Mouse (Mus musculus): ENCODE results near the gene Frmpd3. TPM values are rescaled to one million over a fixed set of nuclear protein-coding genes. Genes with fewer than 3 reads are reported as not detected.

Gene Frmpd3
- polyA plus RNA-seq, 1 experiment from 2014 or later = 0.04 TPM

- DNase-seq (no peak), ATAC-seq (ENCODE audit: insufficient read depth) (no peak)
- Histone ChIP-seq H3K9me3 (ENCODE audit: low read depth, low read length) (no peaks in the 10 kb centered on the region), H3K36me3 (ENCODE audit: insufficient read depth) (no peaks in the 10 kb centered on the region), H3K4me3 (ENCODE audit: low read depth, low read length) (no peak overlapping the region), H3K4me1 (ENCODE audit: insufficient read depth) (no peaks in the 10 kb centered on the region), H3K27ac (ENCODE audit: low read depth) (no peak overlapping the region), H3K4me2 (no peak overlapping the region), H3K9ac (no peak overlapping the region), H3K27me3 (ENCODE audit: insufficient read depth, low read length) (no peaks in the 10 kb centered on the region)
- TF ChIP-seq CTCF (IDR thresholded peaks at IDR 0.05; ENCODE audit: low read depth) = no peak
- WGBS = 27% methylated on average over 4 of the region's 4 CpGs
Measured at GRCm38 (mm10) chrX:140375628-140376027, 33.6 kb downstream of the Frmpd3 start.

GRCm38 (mm10) chrX:140399986-140400385 is 57.9 kb downstream of the Frmpd3 start:
- ATAC-seq (ENCODE audit: insufficient read depth) (no peak), DNase-seq (no peak)
- H3K27me3 ChIP-seq (ENCODE audit: insufficient read depth, low read length) = no peaks in the 10 kb centered on the region
- H3K9ac ChIP-seq = no peak overlapping the region
- no peak overlapping the region for H3K4me3 ChIP-seq (ENCODE audit: low read depth, low read length)
- no peak overlapping the region for H3K27ac ChIP-seq (ENCODE audit: low read depth)
- no peaks in the 10 kb centered on the region for H3K4me1 ChIP-seq (ENCODE audit: insufficient read depth)
- 55% methylated on average over 3 of the region's 3 CpGs for WGBS
- H3K36me3 ChIP-seq (ENCODE audit: insufficient read depth) = no peaks in the 10 kb centered on the region
- no peak overlapping the region for H3K4me2 ChIP-seq
- H3K9me3 ChIP-seq (ENCODE audit: low read depth, low read length) = no peaks in the 10 kb centered on the region
- no peak for TF ChIP-seq CTCF (IDR thresholded peaks at IDR 0.05; ENCODE audit: low read depth)

- peak; percentile 32; the same call in 1 of the 2 replicates for TF ChIP-seq CTCF (IDR thresholded peaks at IDR 0.05; ENCODE audit: low read depth)
- ATAC-seq (ENCODE audit: insufficient read depth) (no peak), DNase-seq (peak; percentile 1)
- Histone ChIP-seq H3K9me3 (ENCODE audit: low read depth, low read length) (no peaks in the 10 kb centered on the region), H3K36me3 (ENCODE audit: insufficient read depth) (no peaks in the 10 kb centered on the region), H3K9ac (no peak overlapping the region), H3K4me3 (ENCODE audit: low read depth, low read length) (no peak overlapping the region), H3K4me1 (ENCODE audit: insufficient read depth) (no peaks in the 10 kb centered on the region), H3K27ac (ENCODE audit: low read depth) (no peak overlapping the region), H3K4me2 (no peak overlapping the region), H3K27me3 (ENCODE audit: insufficient read depth, low read length) (no peaks in the 10 kb centered on the region)
- WGBS = 53% methylated on average over 4 of the region's 4 CpGs
Measured at GRCm38 (mm10) chrX:140402904-140403303, 60.8 kb downstream of the Frmpd3 start.

- H3K4me1 ChIP-seq (ENCODE audit: insufficient read depth) = no peaks in the 10 kb centered on the region
- no peak for TF ChIP-seq CTCF (IDR thresholded peaks at IDR 0.05; ENCODE audit: low read depth)
- H3K9ac ChIP-seq = no peak overlapping the region
- ATAC-seq (ENCODE audit: insufficient read depth) = no peak
- H3K27me3 ChIP-seq (ENCODE audit: insufficient read depth, low read length) = no peaks in the 10 kb centered on the region
- no peak overlapping the region for H3K4me2 ChIP-seq
- peak; percentile 1 for DNase-seq
- H3K4me3 ChIP-seq (ENCODE audit: low read depth, low read length) = no peak overlapping the region
- no peaks in the 10 kb centered on the region for H3K9me3 ChIP-seq (ENCODE audit: low read depth, low read length)
- no peak overlapping the region for H3K27ac ChIP-seq (ENCODE audit: low read depth)
- H3K36me3 ChIP-seq (ENCODE audit: insufficient read depth) = no peaks in the 10 kb centered on the region
- 22% methylated on average over 4 of the region's 4 CpGs for WGBS
Measured at GRCm38 (mm10) chrX:140406079-140406478, 64.0 kb downstream of the Frmpd3 start.

DNA sequence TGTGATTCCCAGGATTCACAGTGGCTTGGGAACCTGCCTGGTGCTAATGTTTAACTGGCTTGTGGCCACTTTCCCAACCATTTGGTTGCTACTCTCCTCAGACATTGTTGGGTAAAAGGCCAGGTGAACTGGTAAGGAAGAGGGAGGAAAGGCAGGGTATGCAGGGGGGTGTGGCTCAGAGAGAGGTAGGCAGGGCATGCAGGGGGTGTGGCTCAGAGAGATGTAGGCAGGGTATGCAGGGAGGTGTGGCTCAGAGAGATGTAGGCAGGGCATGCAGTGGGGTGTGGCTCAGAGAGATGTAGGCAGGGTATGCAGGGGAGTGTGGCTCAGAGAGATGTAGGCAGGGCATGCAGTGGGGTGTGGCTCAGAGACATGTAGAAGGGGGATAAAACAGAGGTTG is 64.4 kb downstream of the Frmpd3 start:
- Histone ChIP-seq H3K36me3 (ENCODE audit: insufficient read depth) (no peaks in the 10 kb centered on the region), H3K4me3 (ENCODE audit: low read depth, low read length) (no peak overlapping the region), H3K27me3 (ENCODE audit: insufficient read depth, low read length) (no peaks in the 10 kb centered on the region), H3K27ac (ENCODE audit: low read depth) (no peak overlapping the region), H3K9ac (no peak overlapping the region), H3K4me2 (no peak overlapping the region), H3K9me3 (ENCODE audit: low read depth, low read length) (no peaks in the 10 kb centered on the region), H3K4me1 (ENCODE audit: insufficient read depth) (no peaks in the 10 kb centered on the region)
- TF ChIP-seq CTCF (IDR thresholded peaks at IDR 0.05; ENCODE audit: low read depth) = no peak
- DNase-seq = no peak
- peak; percentile 54; the same call in 1 of the 2 replicates for ATAC-seq (ENCODE audit: insufficient read depth)

DNA sequence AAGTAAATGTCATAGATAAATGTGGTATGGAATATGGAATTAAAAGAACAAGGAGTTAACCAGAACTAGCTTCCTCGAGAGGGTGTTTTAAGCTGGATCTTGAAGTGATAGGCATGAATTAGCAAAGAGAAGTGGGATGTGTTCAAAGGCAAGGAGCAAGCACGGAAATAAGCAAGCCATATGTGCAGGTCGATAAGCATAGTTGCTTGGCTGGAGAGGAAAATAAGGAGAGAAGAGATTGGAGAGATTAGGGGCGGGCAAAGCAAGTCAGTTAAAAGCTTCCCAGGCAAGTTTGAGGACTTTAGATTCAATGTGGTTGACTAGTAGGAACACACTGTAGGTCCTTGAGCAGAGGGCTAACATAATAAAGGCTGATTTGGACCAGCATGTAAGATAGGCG is 65.5 kb downstream of the Frmpd3 start:
- H3K36me3 ChIP-seq (ENCODE audit: insufficient read depth) = no peaks in the 10 kb centered on the region
- no peaks in the 10 kb centered on the region for H3K4me1 ChIP-seq (ENCODE audit: insufficient read depth)
- no peak overlapping the region for H3K9ac ChIP-seq
- no peak overlapping the region for H3K27ac ChIP-seq (ENCODE audit: low read depth)
- DNase-seq (no peak), ATAC-seq (ENCODE audit: insufficient read depth) (no peak)
- H3K4me2 ChIP-seq = no peak overlapping the region
- 78% methylated on average over 5 of the region's 5 CpGs for WGBS
- H3K4me3 ChIP-seq (ENCODE audit: low read depth, low read length) = no peak overlapping the region
- no peaks in the 10 kb centered on the region for H3K9me3 ChIP-seq (ENCODE audit: low read depth, low read length)
- no peak for TF ChIP-seq CTCF (IDR thresholded peaks at IDR 0.05; ENCODE audit: low read depth)
- H3K27me3 ChIP-seq (ENCODE audit: insufficient read depth, low read length) = no peaks in the 10 kb centered on the region

- Histone ChIP-seq H3K4me1 (ENCODE audit: insufficient read depth) (no peaks in the 10 kb centered on the region), H3K4me3 (ENCODE audit: low read depth, low read length) (no peak overlapping the region), H3K36me3 (ENCODE audit: insufficient read depth) (no peaks in the 10 kb centered on the region), H3K27ac (ENCODE audit: low read depth) (no peak overlapping the region), H3K4me2 (no peak overlapping the region), H3K27me3 (ENCODE audit: insufficient read depth, low read length) (no peaks in the 10 kb centered on the region), H3K9ac (no peak overlapping the region), H3K9me3 (ENCODE audit: low read depth, low read length) (no peaks in the 10 kb centered on the region)
- 72% methylated on average over 4 of the region's 4 CpGs for WGBS
- ATAC-seq (ENCODE audit: insufficient read depth) (no peak), DNase-seq (no peak)
- no peak for TF ChIP-seq CTCF (IDR thresholded peaks at IDR 0.05; ENCODE audit: low read depth)
Measured at GRCm38 (mm10) chrX:140418467-140418866, 76.4 kb downstream of the Frmpd3 start.

DNA sequence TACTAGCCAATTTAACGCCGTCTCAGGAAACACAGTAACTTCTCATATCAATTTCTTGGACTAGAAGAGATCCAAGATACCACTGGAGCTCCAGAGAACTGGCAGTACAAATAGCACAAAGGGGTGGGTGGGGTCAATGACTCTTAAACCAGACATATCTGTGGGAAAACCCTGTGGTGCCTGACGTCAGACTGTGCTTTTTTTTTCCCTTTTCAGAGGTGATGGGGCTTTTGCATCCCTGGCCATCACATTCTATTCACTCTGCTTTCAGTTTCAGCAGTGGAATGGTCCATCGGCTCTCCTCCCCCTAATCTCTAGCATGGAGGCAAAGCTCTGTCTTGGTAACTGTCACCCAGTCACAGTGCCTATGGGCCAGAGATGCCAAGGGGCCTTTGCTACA is 85.1 kb downstream of the Frmpd3 start:
- Histone ChIP-seq H3K9ac (no peak overlapping the region), H3K4me1 (ENCODE audit: insufficient read depth) (no peaks in the 10 kb centered on the region), H3K9me3 (ENCODE audit: low read depth, low read length) (no peaks in the 10 kb centered on the region), H3K27me3 (ENCODE audit: insufficient read depth, low read length) (no peaks in the 10 kb centered on the region), H3K27ac (ENCODE audit: low read depth) (no peak overlapping the region), H3K4me2 (no peak overlapping the region), H3K4me3 (ENCODE audit: low read depth, low read length) (no peak overlapping the region), H3K36me3 (ENCODE audit: insufficient read depth) (no peaks in the 10 kb centered on the region)
- 66% methylated on average over 4 of the region's 4 CpGs for WGBS
- ATAC-seq (ENCODE audit: insufficient read depth) = no peak
- no peak for TF ChIP-seq CTCF (IDR thresholded peaks at IDR 0.05; ENCODE audit: low read depth)
- no peak for DNase-seq
